Mouse (Mus musculus) brown adipose tissue, adult 24 weeks (tissue): ENCODE data around the gene Mybpc2. TPM values are rescaled to one million over a fixed set of nuclear protein-coding genes. Genes with fewer than 3 reads are reported as not detected.

ENCODE experiments used
- H3K27ac ChIP-seq: fragments of 200-500 bp; replicated peaks from 2 replicates; pipeline ENCODE4 v1.5.1; 2012; ENCODE audit warnings: low read depth, mild to moderate bottlenecking, low read length
- H3K4me1 ChIP-seq: fragments of 200-500 bp; 2 replicates; pipeline ENCODE4 v1.6.1; 2012; ENCODE audit warnings: low read length, mixed read lengths; ENCODE audit not compliant: control insufficient read depth, insufficient read depth, insufficient read length
- H3K4me3 ChIP-seq: fragments of 200-500 bp; 2 replicates; pipeline ENCODE4 v1.5.1; 2012; ENCODE audit warnings: low read depth, mild to moderate bottlenecking, low read length, moderate library complexity; ENCODE audit not compliant: insufficient read depth
- polyA plus RNA-seq: library from polyadenylated mRNA; stranded (reverse); fragments of >200 nt; gene quantifications from 2 replicates; pipeline ENCODE4 v1.2.4, GENCODE M21; 2012; ENCODE audit not compliant: missing spikeins, insufficient read depth, insufficient read length

Mybpc2 gene
- polyA plus RNA-seq, 1 experiment: 10.9 TPM

DNA sequence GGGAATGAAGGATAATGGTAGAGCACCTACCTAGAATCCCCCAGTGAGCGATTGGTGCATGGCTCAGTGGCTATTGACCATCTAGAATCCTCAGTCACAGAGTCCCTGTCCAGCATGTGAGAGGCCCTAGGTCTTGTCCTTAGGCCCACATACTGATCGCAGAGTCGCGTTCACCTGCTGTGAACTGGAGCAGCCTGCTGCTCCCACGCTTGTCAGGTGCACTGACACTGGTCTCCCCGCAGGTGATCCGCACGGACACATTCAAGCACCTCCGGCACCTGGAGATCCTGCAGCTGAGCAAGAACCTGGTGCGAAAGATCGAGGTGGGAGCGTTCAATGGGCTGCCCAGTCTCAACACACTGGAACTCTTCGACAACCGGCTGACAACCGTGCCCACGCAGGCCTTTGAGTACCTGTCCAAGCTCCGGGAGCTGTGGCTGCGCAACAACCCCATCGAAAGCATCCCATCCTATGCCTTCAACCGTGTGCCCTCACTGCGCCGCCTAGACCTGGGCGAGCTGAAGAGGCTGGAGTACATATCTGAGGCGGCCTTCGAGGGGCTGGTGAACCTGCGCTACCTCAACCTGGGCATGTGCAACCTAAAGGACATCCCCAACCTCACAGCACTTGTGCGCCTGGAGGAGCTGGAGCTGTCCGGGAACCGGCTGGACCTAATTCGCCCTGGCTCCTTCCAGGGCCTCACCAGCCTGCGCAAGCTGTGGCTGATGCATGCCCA is 63.5 kb downstream of the Mybpc2 start:
- no peak overlapping the region for H3K27ac ChIP-seq

DNA sequence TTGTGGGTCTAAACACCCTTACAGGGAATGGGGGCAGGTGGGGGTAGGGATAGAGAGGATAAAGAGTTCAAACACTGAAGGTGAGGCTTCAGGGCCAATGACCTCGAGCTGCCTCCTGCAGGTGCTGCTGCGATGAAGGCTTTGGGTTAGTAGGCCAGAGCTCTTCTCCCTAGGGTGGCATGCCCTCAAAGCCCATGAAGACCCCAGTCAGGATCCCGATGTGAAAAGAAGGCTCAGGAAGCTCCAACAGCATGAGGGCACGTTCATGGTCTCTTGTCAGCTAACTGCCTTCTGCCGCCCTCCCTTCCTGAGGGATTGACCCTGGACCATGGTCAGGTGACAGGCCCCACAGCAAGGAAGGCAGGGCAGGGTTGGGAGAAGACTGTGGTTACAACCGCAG is 64.4 kb downstream of the Mybpc2 start:
- Histone ChIP-seq H3K27ac (no peak overlapping the region), H3K4me1 (no peaks in the 10 kb centered on the region), H3K4me3 (no peak overlapping the region)

More for the DNA sequence above, 63.5 kb downstream of the Mybpc2 start:
- H3K4me1 ChIP-seq: no peaks in the 10 kb centered on the region
- H3K4me3 ChIP-seq: no peak overlapping the region

DNA sequence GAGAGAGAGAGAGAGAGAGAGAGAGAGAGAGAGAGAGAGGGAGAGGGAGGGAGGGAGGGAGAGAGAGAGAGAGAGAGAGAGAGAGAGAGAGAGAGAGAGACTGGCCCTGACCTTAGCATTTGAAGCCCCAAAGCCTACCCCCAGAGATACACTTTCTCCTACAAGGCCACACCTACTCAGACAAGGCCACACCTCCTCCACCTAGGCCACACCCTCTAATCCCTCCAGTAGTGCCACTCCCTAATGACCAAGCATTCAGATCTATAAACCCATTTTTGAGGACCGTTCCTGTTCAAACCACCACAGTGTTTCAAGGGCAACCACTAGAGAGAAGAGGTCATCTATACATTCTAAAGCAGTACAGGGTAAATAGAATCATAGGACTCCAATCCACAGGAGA is 68.2 kb downstream of the Mybpc2 start:
- no peak overlapping the region for H3K27ac ChIP-seq
- no peak overlapping the region for H3K4me3 ChIP-seq
- H3K4me1 ChIP-seq: no peaks in the 10 kb centered on the region

DNA sequence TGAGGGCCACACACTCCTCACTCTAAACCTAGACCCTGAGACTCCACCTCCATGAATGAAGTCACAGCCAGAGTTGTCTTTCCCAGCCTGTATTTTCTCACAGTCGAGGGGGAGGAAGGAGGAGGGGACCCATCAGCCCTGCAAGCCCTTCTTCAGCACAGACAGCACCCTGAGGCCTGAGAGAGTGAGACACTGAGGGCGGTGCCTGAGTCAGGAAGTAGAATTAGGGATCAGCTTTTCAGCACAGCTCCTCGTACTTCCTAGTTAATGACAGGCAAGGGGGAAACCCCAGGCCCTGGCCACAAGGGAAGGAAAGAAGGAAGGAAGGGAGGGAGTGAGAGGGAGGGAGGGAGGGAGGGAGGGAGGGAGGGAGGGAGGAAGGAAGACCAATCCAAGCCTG is 71.2 kb downstream of the Mybpc2 start:
- H3K27ac ChIP-seq: no peak overlapping the region
- H3K4me1 ChIP-seq: no peaks in the 10 kb centered on the region
- no peak overlapping the region for H3K4me3 ChIP-seq

Other genes with a start within 250 kb of the Mybpc2 start
- gene Clec11a, start 217.8 kb downstream of the Mybpc2 start, polyA plus RNA-seq: 1.4 and 1.8 TPM in 2 replicates
- gene Shank1, start 214.4 kb downstream of the Mybpc2 start, polyA plus RNA-seq: 0.59 and 1.0 TPM in 2 replicates
- gene Syt3, start 140.6 kb downstream of the Mybpc2 start, polyA plus RNA-seq: 3.2 and 4.9 TPM in 2 replicates
- gene 1700008O03Rik, start 138.8 kb downstream of the Mybpc2 start, polyA plus RNA-seq: not detected in 2 replicates
- gene Lrrc4b, start 95.6 kb downstream of the Mybpc2 start, polyA plus RNA-seq: not detected in 2 replicates
- gene Aspdh, start 59.3 kb downstream of the Mybpc2 start, polyA plus RNA-seq: not detected in 2 replicates
- 25.2 and 29.4 TPM in 2 replicates for gene Josd2, start 56.7 kb downstream of the Mybpc2 start, polyA plus RNA-seq
- 80.2 and 97.6 TPM in 2 replicates for gene Emc10, start 28.1 kb downstream of the Mybpc2 start, polyA plus RNA-seq
- 3.2 and 3.6 TPM in 2 replicates for gene Fam71e1, start 28.1 kb downstream of the Mybpc2 start, polyA plus RNA-seq
- not detected in 2 replicates for gene Spib, start 7.4 kb upstream of the Mybpc2 start, polyA plus RNA-seq
- 2.6 and 3.9 TPM in 2 replicates for gene Pold1, start 24.2 kb upstream of the Mybpc2 start, polyA plus RNA-seq
- gene Nr1h2, start 29.3 kb upstream of the Mybpc2 start, polyA plus RNA-seq: 49.1 and 54.3 TPM in 2 replicates
- gene Napsa, start 47.7 kb upstream of the Mybpc2 start, polyA plus RNA-seq: 0.96 TPM in 1 of 2 replicates, not detected in the other
- gene Kcnc3, start 66.0 kb upstream of the Mybpc2 start, polyA plus RNA-seq: 0.83 TPM in 1 of 2 replicates, not detected in the other
- 6.8 and 7.3 TPM in 2 replicates for gene Myh14, start 146.2 kb upstream of the Mybpc2 start, polyA plus RNA-seq
- not detected in 2 replicates for gene Izumo2, start 184.1 kb upstream of the Mybpc2 start, polyA plus RNA-seq
- 10.9 and 19.7 TPM in 2 replicates for gene Vrk3, start 223.8 kb upstream of the Mybpc2 start, polyA plus RNA-seq
- not detected in 2 replicates for gene Zfp473, start 226.4 kb upstream of the Mybpc2 start, polyA plus RNA-seq